In genomic region chr14:26523082-26523481, GRCm38 (mm10) we compare ENCODE assay signal across 20 mouse cellular contexts. TPM values are rescaled to one million over a fixed set of nuclear protein-coding genes. Genes with fewer than 3 reads are reported as not detected.
A peak's percentile ranks its signal among the peaks of the same experiment; 100 is the strongest.
DNase-seq lines count a peak whose midpoint lies in the region; ATAC-seq lines count a peak whose summit lies in the region.
"Had no signal": no experiment of that assay in that cellular context is flagged by ENCODE, and none has a peak within 500 bp of the region (broad histone marks: within the 10 kb centered on the region; RNA-seq: fewer than 3 reads in every experiment).

No protein-coding gene starts in this region.

- no peak for ATAC-seq in heart, embryonic 11.5 days (replicated peaks; ENCODE audit: insufficient number of reproducible peaks, low FRiP score, low TSS enrichment)
- no peak for ATAC-seq in kidney, embryonic 14.5 days (ENCODE audit: low FRiP score, low TSS enrichment)
- no peak for ATAC-seq in kidney, embryonic 15.5 days (replicated peaks; ENCODE audit: low FRiP score)
- ATAC-seq: intestine, embryonic 15.5 days; midbrain, embryonic 16.5 days; Patski had no signal

- no peak for DNase-seq in heart, adult 8-10 months (ENCODE audit: low spot score)
- DNase-seq in right cerebral cortex, postnatal 25 days: peak; percentile 12
- DNase-seq in right cerebral cortex, postnatal 4 days: no peak
- DNase-seq in B cell, adult 2 months: no peak
- DNase-seq: adrenal gland, adult 8-10 months; cerebellum, adult 9-10 months; lung, adult 2 months; lung, postnatal 36 days; spleen, adult 18-20 months; thymus, postnatal 36 days had no signal

- no peaks in the 10 kb centered on the region for H3K9me3 ChIP-seq in heart, embryonic 11.5 days (replicated peaks; ENCODE audit: control insufficient read depth, low read length)
- H3K9me3 ChIP-seq in kidney, embryonic 14.5 days (ENCODE audit: control insufficient read depth, low read length): no peaks in the 10 kb centered on the region
- H3K9me3 ChIP-seq in kidney, embryonic 15.5 days (replicated peaks): no peaks in the 10 kb centered on the region
- H3K9me3 ChIP-seq: embryonic facial prominence, embryonic 10.5 days; forebrain, embryonic 12.5 days; hindbrain, embryonic 15.5 days; intestine, embryonic 15.5 days had no signal

- no peak overlapping the region for H3K9ac ChIP-seq in heart, embryonic 11.5 days (ENCODE audit: low read depth, low read length)
- no peak overlapping the region for H3K9ac ChIP-seq in kidney, embryonic 14.5 days (ENCODE audit: low read depth, low read length)
- no peak overlapping the region for H3K9ac ChIP-seq in kidney, embryonic 15.5 days
- H3K9ac ChIP-seq: forebrain, embryonic 12.5 days; hindbrain, embryonic 15.5 days; intestine, embryonic 15.5 days had no signal

- WGBS in heart, embryonic 11.5 days (ENCODE audit: insufficient replicate concordance): 79% methylated on average over 2 of the region's 2 CpGs
- WGBS in kidney, embryonic 14.5 days: 87% methylated on average over 2 of the region's 2 CpGs
- 70% methylated on average over 2 of the region's 2 CpGs for WGBS in kidney, embryonic 15.5 days

- H3K27ac ChIP-seq in heart, embryonic 11.5 days (ENCODE audit: low read depth, low read length): 0 out of 2 replicates have a peak overlapping the region, but pooled peaks have one; percentile 7
- H3K27ac ChIP-seq in kidney, embryonic 14.5 days (ENCODE audit: low read depth, low read length): 0 out of 2 replicates have a peak overlapping the region, but pooled peaks have one; percentile 19
- no peak overlapping the region for H3K27ac ChIP-seq in kidney, embryonic 15.5 days
- H3K27ac ChIP-seq: embryonic facial prominence, embryonic 10.5 days; forebrain, embryonic 12.5 days; hindbrain, embryonic 15.5 days; intestine, embryonic 15.5 days had no signal

- H3K4me3 ChIP-seq in heart, embryonic 11.5 days (ENCODE audit: low read depth, low read length): no peak overlapping the region
- no peak overlapping the region for H3K4me3 ChIP-seq in kidney, embryonic 14.5 days (ENCODE audit: low read length)
- no peak overlapping the region for H3K4me3 ChIP-seq in kidney, embryonic 15.5 days (replicated peaks)
- H3K4me3 ChIP-seq: embryonic facial prominence, embryonic 10.5 days; forebrain, embryonic 12.5 days; hindbrain, embryonic 15.5 days; intestine, embryonic 15.5 days had no signal

- H3K36me3 ChIP-seq in heart, embryonic 11.5 days (ENCODE audit: control insufficient read depth, insufficient read depth, low read length): no peaks in the 10 kb centered on the region
- H3K36me3 ChIP-seq in kidney, embryonic 14.5 days (ENCODE audit: control insufficient read depth, insufficient read depth, low read length): peaks cover 3% of the 10 kb centered on the region; the same call in 1 of the 2 replicates
- peaks cover 13% of the 10 kb centered on the region for H3K36me3 ChIP-seq in kidney, embryonic 15.5 days
- H3K36me3 ChIP-seq: hindbrain, embryonic 15.5 days; intestine, embryonic 15.5 days had no signal

- H3K4me1 ChIP-seq in heart, embryonic 11.5 days (ENCODE audit: control insufficient read depth, insufficient read depth, low read length): 0 out of 2 replicates have a peak, but pooled peaks cover 3% of the 10 kb centered on the region
- 0 out of 2 replicates have a peak, but pooled peaks cover 6% of the 10 kb centered on the region for H3K4me1 ChIP-seq in kidney, embryonic 14.5 days (ENCODE audit: control insufficient read depth, insufficient read depth, low read length)
- H3K4me1 ChIP-seq in kidney, embryonic 15.5 days: no peaks in the 10 kb centered on the region
- H3K4me1 ChIP-seq: intestine, embryonic 15.5 days had no signal

- H3K27me3 ChIP-seq in heart, embryonic 11.5 days (ENCODE audit: control insufficient read depth, insufficient read depth, low read length): no peaks in the 10 kb centered on the region
- H3K27me3 ChIP-seq in kidney, embryonic 14.5 days (ENCODE audit: control insufficient read depth, insufficient read depth, low read length): no peaks in the 10 kb centered on the region
- H3K27me3 ChIP-seq in kidney, embryonic 15.5 days: no peaks in the 10 kb centered on the region
- H3K27me3 ChIP-seq: forebrain, embryonic 12.5 days; hindbrain, embryonic 15.5 days; intestine, embryonic 15.5 days; Patski had no signal

- H3K4me2 ChIP-seq in heart, embryonic 11.5 days: no peak overlapping the region
- no peak overlapping the region for H3K4me2 ChIP-seq in kidney, embryonic 14.5 days (replicated peaks; ENCODE audit: low read depth, low read length)
- no peak overlapping the region for H3K4me2 ChIP-seq in kidney, embryonic 15.5 days
- H3K4me2 ChIP-seq: forebrain, embryonic 12.5 days; hindbrain, embryonic 15.5 days; intestine, embryonic 15.5 days; liver, embryonic 11.5 days had no signal

RNA-seq across cellular contexts. Expression of gene Slmap, which starts 11.6 kb away (rescaled TPM):
- 76.2 and 91.2 TPM in 2 replicates for polyA plus RNA-seq in heart, embryonic 11.5 days (2014; fragmentation: Nextera tagmentation; extraction: Ambion mirVana)
- total RNA-seq in heart, adult 8-10 months (2022): 100 to 1,000 TPM; 242 to 367 (median 269) TPM
- 19.5 and 26.8 TPM in 2 replicates for polyA plus RNA-seq in kidney, embryonic 14.5 days (2014; fragmentation: Nextera tagmentation; extraction: Ambion mirVana)
- 19.5 and 19.6 TPM in 2 replicates for polyA plus RNA-seq in kidney, embryonic 15.5 days (2015; fragmentation: Nextera tagmentation; extraction: Ambion mirVana)

RNA-seq across cellular contexts. Expression of gene Dennd6a, which starts 50.6 kb away (rescaled TPM):
- polyA plus RNA-seq in heart, embryonic 11.5 days (2014; fragmentation: Nextera tagmentation; extraction: Ambion mirVana): 28.1 and 29.8 TPM in 2 replicates
- total RNA-seq in heart, adult 8-10 months (2022): 10 to 100 TPM; 12.4 to 13.4 (median 12.9) TPM
- 41.8 and 46.3 TPM in 2 replicates for polyA plus RNA-seq in kidney, embryonic 14.5 days (2014; fragmentation: Nextera tagmentation; extraction: Ambion mirVana)
- polyA plus RNA-seq in kidney, embryonic 15.5 days (2015; fragmentation: Nextera tagmentation; extraction: Ambion mirVana): 31.7 and 34.2 TPM in 2 replicates
